Mouse (Mus musculus): ENCODE results near the gene Larp1. TPM values are rescaled to one million over a fixed set of nuclear protein-coding genes. Genes with fewer than 3 reads are reported as not detected.

Gene Larp1
- polyA plus RNA-seq, 1 experiment from 2014 or later: 14.0 TPM

DNA sequence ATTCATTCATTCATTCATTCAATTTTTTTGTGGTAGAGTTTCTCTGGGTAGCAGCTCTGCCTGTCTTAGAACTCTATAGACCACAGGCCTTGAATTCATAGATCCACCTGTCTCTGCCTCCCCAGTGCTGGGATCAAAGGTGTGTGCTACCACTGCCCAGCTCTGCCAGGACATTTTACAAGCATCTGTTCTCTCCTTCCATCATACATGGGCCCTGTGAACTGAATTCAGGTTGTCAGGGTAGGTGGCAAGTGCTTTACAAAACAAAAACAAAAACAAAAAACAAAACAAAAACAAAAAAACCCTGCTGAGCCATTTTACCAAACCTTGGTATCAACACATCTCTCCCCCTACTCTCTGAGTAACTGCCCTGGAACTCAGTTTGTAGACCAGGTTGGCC, 4.2 kb downstream of the Larp1 start:
- Histone ChIP-seq H3K27ac (no peak overlapping the region), H3K4me2 (ENCODE audit: low read length) (no peak overlapping the region), H3K4me1 (replicated peaks; ENCODE audit: insufficient read depth, low read length) (peaks cover 28% of the 10 kb centered on the region), H3K27me3 (ENCODE audit: insufficient read depth, low read length) (no peaks in the 10 kb centered on the region), H3K9ac (ENCODE audit: low read depth, low read length) (no peak overlapping the region), H3K4me3 (replicated peaks; ENCODE audit: low read depth, low read length) (no peak overlapping the region), H3K9me3 (replicated peaks; ENCODE audit: low read length) (no peaks in the 10 kb centered on the region), H3K36me3 (ENCODE audit: insufficient read depth, low read length) (no peaks in the 10 kb centered on the region)
- TF ChIP-seq CTCF (IDR thresholded peaks at IDR 0.05; ENCODE audit: low read depth): no peak
- ATAC-seq (replicated peaks; ENCODE audit: low FRiP score, low read depth): no peak
- DNase-seq (ENCODE audit: low spot score): no peak

DNA sequence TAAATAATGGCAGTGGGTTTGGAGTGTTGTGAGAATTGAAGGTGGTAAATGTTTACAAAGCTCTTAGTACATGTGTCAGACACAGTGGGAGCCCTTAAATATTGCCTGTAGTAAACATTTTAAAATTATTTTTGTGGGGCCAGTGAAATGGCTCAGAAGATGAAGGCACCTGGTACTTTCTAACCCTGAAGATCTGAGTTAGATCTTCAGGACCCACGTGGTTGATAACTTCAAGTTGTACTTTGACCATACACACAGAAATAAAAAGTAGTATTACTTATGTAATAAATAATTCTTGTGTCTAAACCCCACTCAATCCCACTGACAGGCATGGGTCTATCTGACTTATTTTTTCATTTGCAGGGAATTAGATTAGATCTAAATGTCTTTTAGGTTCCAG, 5.7 kb downstream of the Larp1 start:
- DNase-seq (ENCODE audit: low spot score): no peak
- Histone ChIP-seq H3K9ac (ENCODE audit: low read depth, low read length) (no peak overlapping the region), H3K4me3 (replicated peaks; ENCODE audit: low read depth, low read length) (no peak overlapping the region), H3K27ac (no peak overlapping the region), H3K36me3 (ENCODE audit: insufficient read depth, low read length) (no peaks in the 10 kb centered on the region), H3K4me2 (ENCODE audit: low read length) (no peak overlapping the region), H3K4me1 (replicated peaks; ENCODE audit: insufficient read depth, low read length) (peaks cover 28% of the 10 kb centered on the region), H3K9me3 (replicated peaks; ENCODE audit: low read length) (no peaks in the 10 kb centered on the region), H3K27me3 (ENCODE audit: insufficient read depth, low read length) (no peaks in the 10 kb centered on the region)
- no peak for TF ChIP-seq CTCF (IDR thresholded peaks at IDR 0.05; ENCODE audit: low read depth)
- WGBS: 59% methylated on average over 1 of the region's 1 CpGs
- no peak for ATAC-seq (replicated peaks; ENCODE audit: low FRiP score, low read depth)

DNA sequence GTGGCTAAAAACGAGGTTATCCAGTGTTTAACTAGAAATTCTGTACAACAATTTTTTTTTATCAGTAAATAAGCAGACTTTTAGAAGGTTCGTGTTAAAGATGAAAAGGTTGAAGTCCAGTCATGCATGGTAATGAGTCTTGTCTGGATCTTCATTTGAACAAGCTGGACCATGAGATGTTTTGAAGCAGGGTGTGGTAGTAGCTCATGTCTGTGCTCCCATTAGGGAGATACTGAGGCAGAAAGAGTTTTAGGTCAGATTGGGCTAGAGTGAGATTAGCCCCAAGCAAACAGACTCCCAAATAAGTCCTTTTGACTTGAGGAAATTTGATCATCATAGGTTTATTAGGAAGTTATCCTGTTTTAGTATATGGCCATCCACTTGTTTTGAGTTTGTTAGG, 6.5 kb downstream of the Larp1 start:
- H3K4me1 ChIP-seq (replicated peaks; ENCODE audit: insufficient read depth, low read length): peaks cover 28% of the 10 kb centered on the region
- DNase-seq (ENCODE audit: low spot score) (no peak), ATAC-seq (replicated peaks; ENCODE audit: low FRiP score, low read depth) (no peak)
- TF ChIP-seq CTCF (IDR thresholded peaks at IDR 0.05; ENCODE audit: low read depth): no peak
- H3K9me3 ChIP-seq (replicated peaks; ENCODE audit: low read length): no peaks in the 10 kb centered on the region
- H3K27me3 ChIP-seq (ENCODE audit: insufficient read depth, low read length): no peaks in the 10 kb centered on the region
- H3K4me3 ChIP-seq (replicated peaks; ENCODE audit: low read depth, low read length): no peak overlapping the region
- no peak overlapping the region for H3K4me2 ChIP-seq (ENCODE audit: low read length)
- H3K9ac ChIP-seq (ENCODE audit: low read depth, low read length): no peak overlapping the region
- no peaks in the 10 kb centered on the region for H3K36me3 ChIP-seq (ENCODE audit: insufficient read depth, low read length)
- no peak overlapping the region for H3K27ac ChIP-seq
- 45% methylated on average over 2 of the region's 2 CpGs for WGBS

DNA sequence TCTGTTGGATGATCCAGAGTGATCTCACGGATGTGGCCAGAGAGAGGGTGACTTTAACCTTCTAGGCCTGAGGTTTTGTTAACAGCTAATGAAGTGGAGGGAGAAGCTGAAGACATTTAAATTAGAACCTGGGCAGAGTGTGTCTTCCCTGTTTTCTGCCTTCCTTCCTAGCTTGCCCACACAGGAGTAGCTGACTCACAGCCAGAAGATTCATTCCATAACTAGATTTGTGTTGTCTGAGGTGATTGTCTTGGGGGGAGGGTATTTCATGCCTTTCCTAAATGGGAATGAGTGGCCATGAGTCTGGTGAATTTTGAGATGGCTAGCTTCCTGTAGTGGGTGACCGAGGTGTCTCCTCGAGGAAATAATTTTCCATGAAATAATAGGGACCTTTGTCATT, 7.5 kb downstream of the Larp1 start:
- Histone ChIP-seq H3K27me3 (ENCODE audit: insufficient read depth, low read length) (no peaks in the 10 kb centered on the region), H3K4me3 (replicated peaks; ENCODE audit: low read depth, low read length) (no peak overlapping the region), H3K9ac (ENCODE audit: low read depth, low read length) (no peak overlapping the region), H3K36me3 (ENCODE audit: insufficient read depth, low read length) (no peaks in the 10 kb centered on the region), H3K4me2 (ENCODE audit: low read length) (no peak overlapping the region), H3K4me1 (replicated peaks; ENCODE audit: insufficient read depth, low read length) (peaks cover 31% of the 10 kb centered on the region), H3K27ac (peak overlapping the region; percentile 19; the same call in 1 of the 2 replicates), H3K9me3 (replicated peaks; ENCODE audit: low read length) (no peaks in the 10 kb centered on the region)
- TF ChIP-seq CTCF (IDR thresholded peaks at IDR 0.05; ENCODE audit: low read depth): no peak
- ATAC-seq (replicated peaks; ENCODE audit: low FRiP score, low read depth) (no peak), DNase-seq (ENCODE audit: low spot score) (no peak)
- 21% methylated on average over 3 of the region's 3 CpGs for WGBS

DNA sequence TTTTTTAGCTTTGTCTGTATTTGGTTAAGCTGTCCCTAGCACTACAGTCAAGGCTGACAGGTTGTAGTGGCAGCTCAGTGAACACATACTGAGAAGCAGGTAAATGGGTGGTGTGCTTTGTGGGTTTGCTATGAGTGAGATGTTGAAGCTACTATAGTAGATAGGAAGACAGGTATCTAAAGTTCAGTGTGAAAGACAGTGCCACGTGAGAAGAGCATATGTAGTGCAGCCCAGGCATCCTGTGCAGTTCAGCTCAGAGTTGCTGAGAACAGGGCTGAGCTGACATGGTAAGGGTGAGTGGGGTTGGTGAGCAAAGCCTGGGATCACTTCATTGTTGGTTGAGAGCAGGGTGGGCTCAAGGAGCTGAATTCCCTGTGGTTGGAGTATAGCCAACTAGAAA, 8.6 kb downstream of the Larp1 start:
- DNase-seq (ENCODE audit: low spot score): no peak
- H3K27me3 ChIP-seq (ENCODE audit: insufficient read depth, low read length): no peaks in the 10 kb centered on the region
- 0 out of 2 replicates have a peak overlapping the region, but pooled peaks have one; percentile 15 for H3K27ac ChIP-seq
- TF ChIP-seq CTCF (IDR thresholded peaks at IDR 0.05; ENCODE audit: low read depth): no peak
- no peak overlapping the region for H3K9ac ChIP-seq (ENCODE audit: low read depth, low read length)
- no peak overlapping the region for H3K4me2 ChIP-seq (ENCODE audit: low read length)
- no peaks in the 10 kb centered on the region for H3K36me3 ChIP-seq (ENCODE audit: insufficient read depth, low read length)
- H3K4me1 ChIP-seq (replicated peaks; ENCODE audit: insufficient read depth, low read length): peaks cover 33% of the 10 kb centered on the region
- WGBS: 43% methylated on average over 1 of the region's 1 CpGs
- H3K4me3 ChIP-seq (replicated peaks; ENCODE audit: low read depth, low read length): no peak overlapping the region
- no peaks in the 10 kb centered on the region for H3K9me3 ChIP-seq (replicated peaks; ENCODE audit: low read length)
- no peak for ATAC-seq (replicated peaks; ENCODE audit: low FRiP score, low read depth)

DNA sequence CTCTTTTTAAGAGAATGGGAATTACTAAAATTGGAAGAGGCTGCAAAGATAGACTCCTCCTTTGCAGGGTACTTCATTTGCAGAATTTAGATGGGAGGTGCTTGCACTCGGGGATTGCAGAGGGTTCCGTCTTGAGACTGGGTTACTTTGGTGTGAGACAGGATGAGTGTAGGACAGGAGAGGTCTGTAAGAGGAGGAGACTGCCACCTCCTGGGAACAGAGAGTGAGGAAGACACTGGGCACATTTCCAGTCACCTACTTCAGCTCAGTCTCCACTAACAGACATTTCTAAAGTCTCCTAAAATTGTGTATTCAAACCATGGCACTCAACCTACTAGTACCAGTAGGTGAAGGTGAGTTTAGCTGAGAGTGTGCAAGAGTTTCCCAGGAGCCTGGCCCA, 9.4 kb downstream of the Larp1 start:
- no peak overlapping the region for H3K4me3 ChIP-seq (replicated peaks; ENCODE audit: low read depth, low read length)
- ATAC-seq (replicated peaks; ENCODE audit: low FRiP score, low read depth) (no peak), DNase-seq (ENCODE audit: low spot score) (peak; percentile 54)
- peaks cover 33% of the 10 kb centered on the region for H3K4me1 ChIP-seq (replicated peaks; ENCODE audit: insufficient read depth, low read length)
- H3K27ac ChIP-seq: no peak overlapping the region
- H3K27me3 ChIP-seq (ENCODE audit: insufficient read depth, low read length): no peaks in the 10 kb centered on the region
- no peaks in the 10 kb centered on the region for H3K36me3 ChIP-seq (ENCODE audit: insufficient read depth, low read length)
- no peaks in the 10 kb centered on the region for H3K9me3 ChIP-seq (replicated peaks; ENCODE audit: low read length)
- no peak overlapping the region for H3K4me2 ChIP-seq (ENCODE audit: low read length)
- H3K9ac ChIP-seq (ENCODE audit: low read depth, low read length): no peak overlapping the region
- 48% methylated on average over 2 of the region's 2 CpGs for WGBS
- TF ChIP-seq CTCF (IDR thresholded peaks at IDR 0.05; ENCODE audit: low read depth): peak; percentile 51

DNA sequence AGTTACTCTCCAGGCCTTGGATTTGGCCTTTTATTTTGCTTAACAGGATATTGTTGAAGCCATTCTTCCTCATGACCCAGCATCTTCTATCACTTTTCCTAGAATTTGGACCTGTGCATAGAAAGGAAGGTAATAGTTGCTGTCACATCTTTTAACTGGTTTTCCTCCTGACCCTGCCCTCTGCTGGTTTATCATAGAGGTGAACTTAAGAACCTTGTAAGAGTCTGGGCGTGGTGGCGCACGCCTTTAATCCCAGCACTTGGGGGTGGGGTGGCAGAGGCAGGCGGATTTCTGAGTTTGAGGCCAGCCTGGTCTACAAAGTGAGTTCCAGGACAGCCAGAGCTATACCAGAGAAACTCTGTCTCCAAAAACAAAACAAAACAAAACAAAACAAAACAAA, 9.8 kb downstream of the Larp1 start:
- Histone ChIP-seq H3K4me2 (ENCODE audit: low read length) (no peak overlapping the region), H3K27ac (no peak overlapping the region), H3K4me1 (replicated peaks; ENCODE audit: insufficient read depth, low read length) (peaks cover 33% of the 10 kb centered on the region), H3K4me3 (replicated peaks; ENCODE audit: low read depth, low read length) (no peak overlapping the region), H3K9ac (ENCODE audit: low read depth, low read length) (no peak overlapping the region), H3K27me3 (ENCODE audit: insufficient read depth, low read length) (no peaks in the 10 kb centered on the region), H3K9me3 (replicated peaks; ENCODE audit: low read length) (no peaks in the 10 kb centered on the region), H3K36me3 (ENCODE audit: insufficient read depth, low read length) (no peaks in the 10 kb centered on the region)
- DNase-seq (ENCODE audit: low spot score) (no peak), ATAC-seq (replicated peaks; ENCODE audit: low FRiP score, low read depth) (no peak)
- TF ChIP-seq CTCF (IDR thresholded peaks at IDR 0.05; ENCODE audit: low read depth): no peak
- WGBS: 88% methylated on average over 4 of the region's 4 CpGs

Data from kidney, postnatal 0 days (tissue).